Mouse (Mus musculus): ENCODE data around the gene Vwa1. TPM values are rescaled to one million over a fixed set of nuclear protein-coding genes. Genes with fewer than 3 reads are reported as not detected.
"Not testable (repeated sequence)": the region's sequence is repeated elsewhere in the genome, so short reads cannot be mapped to it uniquely, and the experiment has no call there.

The Vwa1 gene
- polyA plus RNA-seq, 1 experiment from 2014 or later: 10.0 TPM

GRCm38 (mm10) chr4:155802741-155803339 is 28.3 kb upstream of the Vwa1 start, which contains the start of gene Mrpl20:
Gene Mrpl20, plus strand, starts transcription at chr4:155802878.
- no peak for DNase-seq (ENCODE audit: low spot score)
- peak within 1 kb of the TSS; percentile 91 for H3K4me3 ChIP-seq (ENCODE audit: low read depth, low read length)
- ATAC-seq (replicated peaks; ENCODE audit: low FRiP score): peak; percentile 40

GRCm38 (mm10) chr4:155802075-155802474 is 27.6 kb upstream of the Vwa1 start:
- no peak overlapping the region for H3K9ac ChIP-seq (ENCODE audit: low read length)
- no peaks in the 10 kb centered on the region for H3K9me3 ChIP-seq (ENCODE audit: control insufficient read depth, low read length)
- WGBS: 100% methylated on average over 1 of the region's 1 CpGs
- no peak overlapping the region for H3K27ac ChIP-seq (ENCODE audit: low read depth, low read length)
- no peak for DNase-seq (ENCODE audit: low spot score)
- no peak for ATAC-seq (replicated peaks; ENCODE audit: low FRiP score)
- H3K4me1 ChIP-seq (replicated peaks; ENCODE audit: control insufficient read depth, insufficient read depth, low read length): peaks cover 5% of the 10 kb centered on the region; the same call in 1 of the 2 replicates
- no peak overlapping the region for H3K4me3 ChIP-seq (ENCODE audit: low read depth, low read length)
- H3K4me2 ChIP-seq (ENCODE audit: low read depth, low read length, severe bottlenecking): no peak overlapping the region
- no peaks in the 10 kb centered on the region for H3K36me3 ChIP-seq (ENCODE audit: control insufficient read depth, insufficient read depth, low read length)
- H3K27me3 ChIP-seq (ENCODE audit: control insufficient read depth, insufficient read depth, low read length): no peaks in the 10 kb centered on the region; the same call in 1 of the 2 replicates

More at GRCm38 (mm10) chr4:155802741-155803339, 28.3 kb upstream of the Vwa1 start, which contains the start of gene Mrpl20:
- Histone ChIP-seq H3K27me3 (ENCODE audit: control insufficient read depth, insufficient read depth, low read length) (no peaks in the 10 kb centered on the region; the same call in 1 of the 2 replicates), H3K9ac (ENCODE audit: low read length) (peak within 1 kb of the TSS; percentile 90), H3K9me3 (ENCODE audit: control insufficient read depth, low read length) (no peaks in the 10 kb centered on the region), H3K4me2 (ENCODE audit: low read depth, low read length, severe bottlenecking) (peak within 1 kb of the TSS; percentile 60), H3K36me3 (ENCODE audit: control insufficient read depth, insufficient read depth, low read length) (no peaks in the 10 kb centered on the region; the same call in 1 of the 2 replicates), H3K27ac (ENCODE audit: low read depth, low read length) (peak within 1 kb of the TSS; percentile 48; the same call in 1 of the 2 replicates), H3K4me1 (replicated peaks; ENCODE audit: control insufficient read depth, insufficient read depth, low read length) (peaks cover 5% of the 10 kb centered on the region; the same call in 1 of the 2 replicates)
- WGBS: 9% methylated on average over 12 of the region's 12 CpGs

GRCm38 (mm10) chr4:155793730-155794129 is 19.2 kb upstream of the Vwa1 start:
- Histone ChIP-seq H3K4me1 (replicated peaks; ENCODE audit: control insufficient read depth, insufficient read depth, low read length) (no peaks in the 10 kb centered on the region), H3K9me3 (ENCODE audit: control insufficient read depth, low read length) (no peaks in the 10 kb centered on the region), H3K27me3 (ENCODE audit: control insufficient read depth, insufficient read depth, low read length) (no peaks in the 10 kb centered on the region), H3K9ac (ENCODE audit: low read length) (no peak overlapping the region), H3K36me3 (ENCODE audit: control insufficient read depth, insufficient read depth, low read length) (no peaks in the 10 kb centered on the region), H3K4me3 (ENCODE audit: low read depth, low read length) (no peak overlapping the region), H3K27ac (ENCODE audit: low read depth, low read length) (no peak overlapping the region), H3K4me2 (ENCODE audit: low read depth, low read length, severe bottlenecking) (no peak overlapping the region)
- 90% methylated on average over 2 of the region's 2 CpGs for WGBS
- ATAC-seq (replicated peaks; ENCODE audit: low FRiP score) (no peak), DNase-seq (ENCODE audit: low spot score) (no peak)

- Histone ChIP-seq H3K27me3 (ENCODE audit: control insufficient read depth, insufficient read depth, low read length) (no peaks in the 10 kb centered on the region), H3K9me3 (ENCODE audit: control insufficient read depth, low read length) (no peaks in the 10 kb centered on the region), H3K36me3 (ENCODE audit: control insufficient read depth, insufficient read depth, low read length) (no peaks in the 10 kb centered on the region), H3K4me2 (ENCODE audit: low read depth, low read length, severe bottlenecking) (no peak overlapping the region), H3K4me1 (replicated peaks; ENCODE audit: control insufficient read depth, insufficient read depth, low read length) (no peaks in the 10 kb centered on the region), H3K4me3 (ENCODE audit: low read depth, low read length) (no peak overlapping the region), H3K27ac (ENCODE audit: low read depth, low read length) (no peak overlapping the region), H3K9ac (ENCODE audit: low read length) (no peak overlapping the region)
- DNase-seq (ENCODE audit: low spot score): no peak
- no peak for ATAC-seq (replicated peaks; ENCODE audit: low FRiP score)
- WGBS: 76% methylated on average over 24 of the region's 24 CpGs
Measured at GRCm38 (mm10) chr4:155791240-155791933, 16.9 kb upstream of the Vwa1 start.

GRCm38 (mm10) chr4:155790650-155791161 is 16.2 kb upstream of the Vwa1 start:
- Histone ChIP-seq H3K9ac (ENCODE audit: low read length) (no peak overlapping the region), H3K36me3 (ENCODE audit: control insufficient read depth, insufficient read depth, low read length) (no peaks in the 10 kb centered on the region), H3K4me2 (ENCODE audit: low read depth, low read length, severe bottlenecking) (no peak overlapping the region), H3K27ac (ENCODE audit: low read depth, low read length) (no peak overlapping the region), H3K4me1 (replicated peaks; ENCODE audit: control insufficient read depth, insufficient read depth, low read length) (no peaks in the 10 kb centered on the region), H3K4me3 (ENCODE audit: low read depth, low read length) (no peak overlapping the region), H3K27me3 (ENCODE audit: control insufficient read depth, insufficient read depth, low read length) (no peaks in the 10 kb centered on the region), H3K9me3 (ENCODE audit: control insufficient read depth, low read length) (no peaks in the 10 kb centered on the region)
- 84% methylated on average over 3 of the region's 3 CpGs for WGBS
- ATAC-seq (replicated peaks; ENCODE audit: low FRiP score): no peak
- DNase-seq (ENCODE audit: low spot score): no peak

GRCm38 (mm10) chr4:155790021-155790489 is 15.6 kb upstream of the Vwa1 start, which contains the start of gene Ankrd65:
Gene Ankrd65, plus strand, starts transcription at chr4:155790439.
- DNase-seq (ENCODE audit: low spot score): no peak
- Histone ChIP-seq H3K9ac (ENCODE audit: low read length) (no peak within 1 kb of the TSS), H3K27me3 (ENCODE audit: control insufficient read depth, insufficient read depth, low read length) (no peaks in the 10 kb centered on the region), H3K4me1 (replicated peaks; ENCODE audit: control insufficient read depth, insufficient read depth, low read length) (no peaks in the 10 kb centered on the region), H3K27ac (ENCODE audit: low read depth, low read length) (no peak within 1 kb of the TSS), H3K4me2 (ENCODE audit: low read depth, low read length, severe bottlenecking) (no peak within 1 kb of the TSS), H3K36me3 (ENCODE audit: control insufficient read depth, insufficient read depth, low read length) (no peaks in the 10 kb centered on the region), H3K4me3 (ENCODE audit: low read depth, low read length) (no peak within 1 kb of the TSS), H3K9me3 (ENCODE audit: control insufficient read depth, low read length) (no peaks in the 10 kb centered on the region)
- 79% methylated on average over 3 of the region's 3 CpGs for WGBS
- ATAC-seq (replicated peaks; ENCODE audit: low FRiP score): no peak

GRCm38 (mm10) chr4:155788833-155789232 is 14.3 kb upstream of the Vwa1 start:
- H3K36me3 ChIP-seq (ENCODE audit: control insufficient read depth, insufficient read depth, low read length); H3K9ac ChIP-seq (ENCODE audit: low read length); H3K27ac ChIP-seq (ENCODE audit: low read depth, low read length); H3K27me3 ChIP-seq (ENCODE audit: control insufficient read depth, insufficient read depth, low read length); H3K9me3 ChIP-seq (ENCODE audit: control insufficient read depth, low read length); H3K4me3 ChIP-seq (ENCODE audit: low read depth, low read length); ATAC-seq (replicated peaks; ENCODE audit: low FRiP score); H3K4me2 ChIP-seq (ENCODE audit: low read depth, low read length, severe bottlenecking); H3K4me1 ChIP-seq (replicated peaks; ENCODE audit: control insufficient read depth, insufficient read depth, low read length); DNase-seq (ENCODE audit: low spot score): not testable (repeated sequence)
- WGBS: 84% methylated on average over 4 of the region's 4 CpGs

- Histone ChIP-seq H3K27me3 (ENCODE audit: control insufficient read depth, insufficient read depth, low read length) (no peaks in the 10 kb centered on the region), H3K27ac (ENCODE audit: low read depth, low read length) (no peak overlapping the region), H3K9me3 (ENCODE audit: control insufficient read depth, low read length) (no peaks in the 10 kb centered on the region), H3K4me2 (ENCODE audit: low read depth, low read length, severe bottlenecking) (no peak overlapping the region), H3K4me3 (ENCODE audit: low read depth, low read length) (no peak overlapping the region), H3K4me1 (replicated peaks; ENCODE audit: control insufficient read depth, insufficient read depth, low read length) (no peaks in the 10 kb centered on the region; the same call in 1 of the 2 replicates), H3K36me3 (ENCODE audit: control insufficient read depth, insufficient read depth, low read length) (no peaks in the 10 kb centered on the region), H3K9ac (ENCODE audit: low read length) (no peak overlapping the region)
- ATAC-seq (replicated peaks; ENCODE audit: low FRiP score) (no peak), DNase-seq (ENCODE audit: low spot score) (no peak)
- 74% methylated on average over 3 of the region's 3 CpGs for WGBS
Measured at GRCm38 (mm10) chr4:155788300-155788699, 13.8 kb upstream of the Vwa1 start.

Data from forebrain, embryonic 11.5 days (tissue).